Mouse (Mus musculus): Measurements from ENCODE around the gene Olfr157. TPM values are rescaled to one million over a fixed set of nuclear protein-coding genes. Genes with fewer than 3 reads are reported as not detected.

Gene Olfr157
- total and polyA plus RNA-seq, 3 experiments: 0.01 TPM; not detected in 2

Other genes with a start within 250 kb of the Olfr157 start
- gene Npr2, start 208.3 kb downstream of the Olfr157 start, total RNA-seq (2012; rRNA removed): 0.27 and 0.49 TPM in 2 replicates
- 1 to 10 TPM in 1 of 2 experiments, not detected in 1; 2.3 TPM for gene Npr2, start 208.3 kb downstream of the Olfr157 start, polyA plus RNA-seq (2012; ENCODE audit: insufficient read depth in 1 of 2, insufficient read length in 2 of 2, low read depth in 1 of 2, low replicate concordance in 2 of 2, missing spikeins in 1 of 2)
- 0.15 and 0.29 TPM in 2 replicates for gene Spag8, start 186.6 kb downstream of the Olfr157 start, total RNA-seq (2012; rRNA removed)
- gene Spag8, start 186.6 kb downstream of the Olfr157 start, polyA plus RNA-seq (2012; ENCODE audit: insufficient read depth in 1 of 2, insufficient read length in 2 of 2, low read depth in 1 of 2, low replicate concordance in 2 of 2, missing spikeins in 1 of 2): under 1 TPM in 1 of 2 experiments, not detected in 1; 0.57 TPM
- gene Hint2, start 183.7 kb downstream of the Olfr157 start, total RNA-seq (2012; rRNA removed): 35.3 and 46.4 TPM in 2 replicates
- gene Hint2, start 183.7 kb downstream of the Olfr157 start, polyA plus RNA-seq (2012; ENCODE audit: insufficient read depth in 1 of 2, insufficient read length in 2 of 2, low read depth in 1 of 2, low replicate concordance in 2 of 2, missing spikeins in 1 of 2): 100 to 1,000 TPM in 1 of 2 experiments, 10 to 100 TPM in 1; 33.2 to 254 TPM
- 0.42 and 0.46 TPM in 2 replicates for gene Tmem8b, start 171.2 kb downstream of the Olfr157 start, total RNA-seq (2012; rRNA removed)
- gene Tmem8b, start 171.2 kb downstream of the Olfr157 start, polyA plus RNA-seq (2012; ENCODE audit: insufficient read depth in 1 of 2, insufficient read length in 2 of 2, low read depth in 1 of 2, low replicate concordance in 2 of 2, missing spikeins in 1 of 2): 1 to 10 TPM in 1 of 2 experiments, not detected in 1; 3.6 TPM
- gene Fam221b, start 171.1 kb downstream of the Olfr157 start, total RNA-seq (2012; rRNA removed): 7.0 and 8.8 TPM in 2 replicates
- gene Fam221b, start 171.1 kb downstream of the Olfr157 start, polyA plus RNA-seq (2012; ENCODE audit: insufficient read depth in 1 of 2, insufficient read length in 2 of 2, low read depth in 1 of 2, low replicate concordance in 2 of 2, missing spikeins in 1 of 2): under 1 TPM in 1 of 2 experiments, not detected in 1; 0.10 TPM
- not detected in 2 replicates for gene Olfr70, start 139.4 kb downstream of the Olfr157 start, total RNA-seq (2012; rRNA removed)
- not detected for gene Olfr70, start 139.4 kb downstream of the Olfr157 start, polyA plus RNA-seq (2012; ENCODE audit: insufficient read depth in 1 of 2, insufficient read length in 2 of 2, low read depth in 1 of 2, low replicate concordance in 2 of 2, missing spikeins in 1 of 2)
- gene Olfr71, start 129.9 kb downstream of the Olfr157 start, total RNA-seq (2012; rRNA removed): not detected in 2 replicates
- not detected for gene Olfr71, start 129.9 kb downstream of the Olfr157 start, polyA plus RNA-seq (2012; ENCODE audit: insufficient read depth in 1 of 2, insufficient read length in 2 of 2, low read depth in 1 of 2, low replicate concordance in 2 of 2, missing spikeins in 1 of 2)
- gene Hrct1, start 113.0 kb downstream of the Olfr157 start, total RNA-seq (2012; rRNA removed): not detected in 2 replicates
- not detected for gene Hrct1, start 113.0 kb downstream of the Olfr157 start, polyA plus RNA-seq (2012; ENCODE audit: insufficient read depth in 1 of 2, insufficient read length in 2 of 2, low read depth in 1 of 2, low replicate concordance in 2 of 2, missing spikeins in 1 of 2)
- not detected in 2 replicates for gene Spaar, start 110.2 kb downstream of the Olfr157 start, total RNA-seq (2012; rRNA removed)
- gene Spaar, start 110.2 kb downstream of the Olfr157 start, polyA plus RNA-seq (2012; ENCODE audit: insufficient read depth in 1 of 2, insufficient read length in 2 of 2, low read depth in 1 of 2, low replicate concordance in 2 of 2, missing spikeins in 1 of 2): not detected
- not detected in 2 replicates for gene Olfr159, start 69.2 kb downstream of the Olfr157 start, total RNA-seq (2012; rRNA removed)
- not detected for gene Olfr159, start 69.2 kb downstream of the Olfr157 start, polyA plus RNA-seq (2012; ENCODE audit: insufficient read depth in 1 of 2, insufficient read length in 2 of 2, low read depth in 1 of 2, low replicate concordance in 2 of 2, missing spikeins in 1 of 2)
- gene Olfr156, start 16.3 kb downstream of the Olfr157 start, total RNA-seq (2012; rRNA removed): not detected in 2 replicates
- not detected for gene Olfr156, start 16.3 kb downstream of the Olfr157 start, polyA plus RNA-seq (2012; ENCODE audit: insufficient read depth in 1 of 2, insufficient read length in 2 of 2, low read depth in 1 of 2, low replicate concordance in 2 of 2, missing spikeins in 1 of 2)
- not detected in 2 replicates for gene Olfr155, start 11.4 kb upstream of the Olfr157 start, total RNA-seq (2012; rRNA removed)
- not detected for gene Olfr155, start 11.4 kb upstream of the Olfr157 start, polyA plus RNA-seq (2012; ENCODE audit: insufficient read depth in 1 of 2, insufficient read length in 2 of 2, low read depth in 1 of 2, low replicate concordance in 2 of 2, missing spikeins in 1 of 2)
- gene Reck, start 35.3 kb upstream of the Olfr157 start, total RNA-seq (2012; rRNA removed): 0.12 and 0.13 TPM in 2 replicates
- gene Reck, start 35.3 kb upstream of the Olfr157 start, polyA plus RNA-seq (2012; ENCODE audit: insufficient read depth in 1 of 2, insufficient read length in 2 of 2, low read depth in 1 of 2, low replicate concordance in 2 of 2, missing spikeins in 1 of 2): under 1 TPM in 1 of 2 experiments, not detected in 1; 0.60 TPM
- gene Glipr2, start 117.2 kb upstream of the Olfr157 start, total RNA-seq (2012; rRNA removed): 22.8 and 30.6 TPM in 2 replicates
- 10 to 100 TPM in 1 of 2 experiments, not detected in 1; 25.0 TPM for gene Glipr2, start 117.2 kb upstream of the Olfr157 start, polyA plus RNA-seq (2012; ENCODE audit: insufficient read depth in 1 of 2, insufficient read length in 2 of 2, low read depth in 1 of 2, low replicate concordance in 2 of 2, missing spikeins in 1 of 2)
- gene Ccin, start 143.3 kb upstream of the Olfr157 start, total RNA-seq (2012; rRNA removed): not detected in 2 replicates
- gene Ccin, start 143.3 kb upstream of the Olfr157 start, polyA plus RNA-seq (2012; ENCODE audit: insufficient read depth in 1 of 2, insufficient read length in 2 of 2, low read depth in 1 of 2, low replicate concordance in 2 of 2, missing spikeins in 1 of 2): under 1 TPM in 1 of 2 experiments, not detected in 1; 0.04 TPM
- 426 and 451 TPM in 2 replicates for gene Clta, start 164.3 kb upstream of the Olfr157 start, total RNA-seq (2012; rRNA removed)
- gene Clta, start 164.3 kb upstream of the Olfr157 start, polyA plus RNA-seq (2012; ENCODE audit: insufficient read depth in 1 of 2, insufficient read length in 2 of 2, low read depth in 1 of 2, low replicate concordance in 2 of 2, missing spikeins in 1 of 2): 100 to 1,000 TPM in 1 of 2 experiments, not detected in 1; 589 TPM
- gene Gne, start 244.0 kb upstream of the Olfr157 start, total RNA-seq (2012; rRNA removed): 28.2 and 32.4 TPM in 2 replicates
- 100 to 1,000 TPM in 1 of 2 experiments, 10 to 100 TPM in 1; 53.0 to 127 TPM for gene Gne, start 244.0 kb upstream of the Olfr157 start, polyA plus RNA-seq (2012; ENCODE audit: insufficient read depth in 1 of 2, insufficient read length in 2 of 2, low read depth in 1 of 2, low replicate concordance in 2 of 2, missing spikeins in 1 of 2)